Mouse (Mus musculus) C2C12 (cell line): ENCODE measurements around the gene Kmt2e. TPM values are rescaled to one million over a fixed set of nuclear protein-coding genes. Genes with fewer than 3 reads are reported as not detected.

Source experiments
- H3K27me3 ChIP-seq: one replicate; pipeline ENCODE4 v1.6.1; 2011; ENCODE audit not compliant: control insufficient read depth, insufficient read depth, insufficient read length
- H3K36me3 ChIP-seq: one replicate; pipeline ENCODE4 v1.6.1; 2011; ENCODE audit not compliant: control insufficient read depth, insufficient read depth
- H3K4me3 ChIP-seq: one replicate; pipeline ENCODE4 v1.5.1; 2011; ENCODE audit warnings: mild to moderate bottlenecking, control low read depth; ENCODE audit not compliant: poor library complexity, insufficient read depth, severe bottlenecking
- H3K79me2 ChIP-seq: one replicate; pipeline ENCODE4 v1.6.1; 2011; ENCODE audit not compliant: control insufficient read depth, insufficient read depth
- H3K79me3 ChIP-seq: one replicate; pipeline ENCODE4 v1.6.1; 2011; ENCODE audit warnings: low read depth, control low read depth
- H3ac ChIP-seq: one replicate; pipeline ENCODE3; 2011; ENCODE audit warnings: low read depth; ENCODE audit not compliant: control insufficient read depth, insufficient read length
- CEBPB ChIP-seq: IDR thresholded peaks from one replicate; pipeline ENCODE4 v1.6.1; 2011; ENCODE audit warnings: low read depth, mild to moderate bottlenecking, control low read depth, moderate library complexity
- CTCF ChIP-seq: IDR thresholded peaks from one replicate; pipeline ENCODE4 v1.5.1; 2011; ENCODE audit not compliant: control insufficient read depth, insufficient read depth, insufficient read length
- FOSL1 ChIP-seq: IDR thresholded peaks from one replicate; pipeline ENCODE4 v1.8.0; 2011; ENCODE audit warnings: mild to moderate bottlenecking, low read length; ENCODE audit not compliant: poor library complexity, insufficient read depth, severe bottlenecking
- MAX ChIP-seq: IDR thresholded peaks from one replicate; pipeline ENCODE4 v1.6.1; 2011; ENCODE audit warnings: mild to moderate bottlenecking, control low read depth
- MYOD1 ChIP-seq: IDR thresholded peaks from one replicate; pipeline ENCODE4 v1.6.1; 2011; ENCODE audit warnings: low read depth; ENCODE audit not compliant: control insufficient read depth, insufficient read length
- MYOG ChIP-seq: IDR thresholded peaks from one replicate; pipeline ENCODE4 v1.6.1; 2011; ENCODE audit not compliant: control insufficient read depth, insufficient read length; ENCODE audit errors: extremely low read depth
- USF1 ChIP-seq: IDR thresholded peaks from one replicate; pipeline ENCODE4 v1.6.1; 2011; ENCODE audit warnings: low read depth, mild to moderate bottlenecking, control low read depth, moderate library complexity
- long read RNA-seq, 2 experiments: library from polyadenylated mRNA; unstranded; transcript quantifications; one replicate each; pipeline ENCODE4 v2.0.0; 2019 to 2020
- polyA plus RNA-seq: library from polyadenylated mRNA; unstranded; fragments of >200 nt; fragmentation: generic; extraction: Trizol; gene quantifications from one replicate; pipeline ENCODE4 v1.2.1, GENCODE M21; 2012; ENCODE audit warnings: missing spikeins

The Kmt2e gene
- polyA plus RNA-seq, result 8.0 TPM
- long read RNA-seq, experiment 1, partial matches to known transcripts, result 32 of 37 reads
- long read RNA-seq, experiment 1, other reads (novel, unspliced or antisense), result 5 of 37 reads
- long read RNA-seq, experiment 2, partial matches to known transcripts, result 173 of 192 reads
- long read RNA-seq, experiment 2, other reads (novel, unspliced or antisense), result 19 of 192 reads

- TF ChIP-seq MYOD1 (peak; percentile 65), FOSL1 (no peak), CTCF (peak; percentile 34)
- Histone ChIP-seq H3K79me3 (peaks cover 78% of the 10 kb centered on the region), H3K79me2 (peaks cover 86% of the 10 kb centered on the region)
Observed at GRCm38 (mm10) chr5:23433720-23434597, at the start of gene Kmt2e. Gene Kmt2e (plus strand): TSS chr5:23434441.

GRCm38 (mm10) chr5:23385136-23385535, 49.1 kb upstream of the Kmt2e start:
- no peak for TF ChIP-seq MYOG
- TF ChIP-seq CEBPB, result no peak
- TF ChIP-seq CTCF, result peak; percentile 60
- Histone ChIP-seq H3K4me3 (no peak overlapping the region), H3K27me3 (no peaks in the 10 kb centered on the region), H3K79me3 (no peaks in the 10 kb centered on the region), H3K36me3 (no peaks in the 10 kb centered on the region), H3K79me2 (peaks cover 5% of the 10 kb centered on the region), H3ac (no peak overlapping the region)

More at GRCm38 (mm10) chr5:23433720-23434597, at the start of gene Kmt2e:
- Histone ChIP-seq H3K27me3 (no peaks in the 10 kb centered on the region), H3ac (peak within 1 kb of the TSS; percentile 83), H3K36me3 (peaks cover 4% of the 10 kb centered on the region), H3K4me3 (peak within 1 kb of the TSS; percentile 98)

DNA sequence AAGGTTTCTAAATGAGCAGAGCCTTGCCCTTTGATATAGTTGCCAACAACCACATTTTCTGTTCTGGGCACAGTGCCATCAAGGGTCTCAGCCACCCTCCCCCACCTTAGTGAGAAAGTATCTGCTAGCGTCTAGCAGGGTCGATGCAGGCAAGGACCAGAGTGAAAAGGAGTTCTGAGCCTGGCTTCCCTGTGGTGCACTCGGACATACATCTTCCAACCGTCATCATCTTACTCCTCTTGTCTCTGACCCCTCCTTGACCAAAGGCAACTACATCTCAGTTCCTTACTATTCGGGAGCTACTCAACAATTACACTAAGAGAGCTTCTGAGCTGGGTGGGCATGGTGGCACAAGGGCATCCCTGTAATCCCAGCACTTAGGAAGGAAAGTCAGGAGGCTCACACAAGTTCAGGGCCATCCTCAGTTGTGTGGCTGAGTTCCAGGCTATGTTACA, 48.5 kb upstream of the Kmt2e start:
- no peaks in the 10 kb centered on the region for H3K79me3 ChIP-seq
- TF ChIP-seq MAX (no peak), CTCF (no peak), MYOG (no peak), MYOD1 (no peak), FOSL1 (no peak), CEBPB (no peak), USF1 (no peak)
- H3K36me3 ChIP-seq, result no peaks in the 10 kb centered on the region
- no peaks in the 10 kb centered on the region for H3K27me3 ChIP-seq
- peaks cover 5% of the 10 kb centered on the region for H3K79me2 ChIP-seq
- H3ac ChIP-seq, result no peak overlapping the region
- H3K4me3 ChIP-seq, result no peak overlapping the region

GRCm38 (mm10) chr5:23386562-23387312, 47.5 kb upstream of the Kmt2e start:
- Histone ChIP-seq H3K36me3 (no peaks in the 10 kb centered on the region), H3K79me2 (peaks cover 5% of the 10 kb centered on the region), H3K4me3 (peak overlapping the region; percentile 28), H3K79me3 (no peaks in the 10 kb centered on the region), H3ac (peak overlapping the region; percentile 61), H3K27me3 (no peaks in the 10 kb centered on the region)
- peak; percentile 7 for TF ChIP-seq CEBPB
- TF ChIP-seq MYOD1, result peak; percentile 85
- peak; percentile 72 for TF ChIP-seq MAX
- TF ChIP-seq CTCF, result no peak
- TF ChIP-seq FOSL1, result peak; percentile 3
- TF ChIP-seq USF1, result no peak
- TF ChIP-seq MYOG, result no peak

GRCm38 (mm10) chr5:23387313-23387666, 47.0 kb upstream of the Kmt2e start:
- TF ChIP-seq CTCF (no peak), MYOG (no peak), USF1 (no peak), FOSL1 (no peak), MYOD1 (no peak), CEBPB (no peak), MAX (no peak)
- Histone ChIP-seq H3K36me3 (no peaks in the 10 kb centered on the region), H3ac (no peak overlapping the region), H3K79me3 (no peaks in the 10 kb centered on the region), H3K4me3 (no peak overlapping the region), H3K79me2 (peaks cover 5% of the 10 kb centered on the region), H3K27me3 (no peaks in the 10 kb centered on the region)
